In genomic region chr14:8449299-8449698, GRCm38 (mm10) we compare ENCODE assay signal across 18 mouse cellular contexts.
"Had no signal": no experiment of that assay in that cellular context is flagged by ENCODE, and none has a peak within 500 bp of the region (broad histone marks: within the 10 kb centered on the region; RNA-seq: fewer than 3 reads in every experiment).

No protein-coding gene starts in this region.

- H3K9ac ChIP-seq: lung, embryonic 14.5 days; midbrain, embryonic 12.5 days; midbrain, embryonic 15.5 days; neural tube, embryonic 12.5 days; neural tube, embryonic 15.5 days; stomach, embryonic 15.5 days had no signal

- H3K27me3 ChIP-seq: midbrain, embryonic 12.5 days; midbrain, embryonic 15.5 days; neural tube, embryonic 12.5 days; neural tube, embryonic 15.5 days; stomach, embryonic 15.5 days had no signal

- H3K4me1 ChIP-seq: midbrain, embryonic 12.5 days; midbrain, embryonic 15.5 days; neural tube, embryonic 12.5 days; neural tube, embryonic 15.5 days; stomach, embryonic 15.5 days had no signal

- ATAC-seq: hindbrain, postnatal 0 days; inflammation-experienced regulatory T-cells, adult 6 months; intestine, embryonic 16.5 days; lung, postnatal 0 days; midbrain, embryonic 15.5 days had no signal

- H3K4me3 ChIP-seq: midbrain, embryonic 12.5 days; midbrain, embryonic 15.5 days; neural tube, embryonic 12.5 days; neural tube, embryonic 15.5 days; stomach, embryonic 15.5 days had no signal

- H3K4me2 ChIP-seq: lung, embryonic 14.5 days; midbrain, embryonic 12.5 days; midbrain, embryonic 15.5 days; neural tube, embryonic 12.5 days; neural tube, embryonic 15.5 days; stomach, embryonic 15.5 days had no signal

- H3K27ac ChIP-seq: hindbrain, postnatal 0 days; midbrain, embryonic 12.5 days; midbrain, embryonic 15.5 days; neural tube, embryonic 12.5 days; neural tube, embryonic 15.5 days; stomach, embryonic 15.5 days had no signal

- DNase-seq: kidney, adult 2 months; kidney, postnatal 10 days; kidney, postnatal 4 days; lung, embryonic 14.5 days; lung, postnatal 36 days; right cerebral cortex, adult 18-20 months; right cerebral cortex, postnatal 25 days; spleen, adult 18-20 months; thymus, postnatal 25 days had no signal

- H3K36me3 ChIP-seq: midbrain, embryonic 12.5 days; midbrain, embryonic 15.5 days; neural tube, embryonic 12.5 days; neural tube, embryonic 15.5 days; stomach, embryonic 15.5 days had no signal

- H3K9me3 ChIP-seq: midbrain, embryonic 12.5 days; midbrain, embryonic 15.5 days; neural tube, embryonic 12.5 days; neural tube, embryonic 15.5 days; stomach, embryonic 15.5 days had no signal
